Mouse (Mus musculus) liver, embryonic 14.5 days (tissue): ENCODE results near the gene Tmcc3.

Source experiments
- CTCF ChIP-seq: IDR thresholded peaks from 2 replicates; pipeline ENCODE4 v1.5.1; 2016; ENCODE audit warnings: antibody characterized with exemption, low read depth, control low read depth
- EP300 ChIP-seq: IDR thresholded peaks from 2 replicates; pipeline ENCODE4 v1.6.1; 2016; ENCODE audit warnings: antibody characterized with exemption, low read depth

DNA sequence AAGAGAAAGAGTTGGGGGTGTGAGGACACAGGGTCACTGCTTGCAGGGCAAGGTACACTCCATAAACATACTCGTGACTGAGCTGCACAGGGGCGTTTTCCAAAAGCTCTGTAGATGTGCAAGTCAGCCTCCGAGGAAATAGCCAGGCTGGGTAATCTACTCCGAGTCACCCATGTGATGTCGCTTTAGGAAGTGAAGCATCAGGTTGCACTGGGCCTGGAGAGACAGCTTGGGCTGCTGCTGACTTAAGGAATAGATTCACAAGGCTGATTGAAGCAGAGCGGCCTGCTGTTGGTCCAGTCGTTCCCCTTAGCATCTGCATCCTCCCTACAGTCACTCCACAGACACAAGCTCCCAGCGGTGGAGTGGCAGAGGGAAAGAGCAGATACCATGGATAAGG, 274.1 kb downstream of the Tmcc3 start:
- TF ChIP-seq EP300 (no peak), CTCF (no peak)
